In the genomic region with DNA sequence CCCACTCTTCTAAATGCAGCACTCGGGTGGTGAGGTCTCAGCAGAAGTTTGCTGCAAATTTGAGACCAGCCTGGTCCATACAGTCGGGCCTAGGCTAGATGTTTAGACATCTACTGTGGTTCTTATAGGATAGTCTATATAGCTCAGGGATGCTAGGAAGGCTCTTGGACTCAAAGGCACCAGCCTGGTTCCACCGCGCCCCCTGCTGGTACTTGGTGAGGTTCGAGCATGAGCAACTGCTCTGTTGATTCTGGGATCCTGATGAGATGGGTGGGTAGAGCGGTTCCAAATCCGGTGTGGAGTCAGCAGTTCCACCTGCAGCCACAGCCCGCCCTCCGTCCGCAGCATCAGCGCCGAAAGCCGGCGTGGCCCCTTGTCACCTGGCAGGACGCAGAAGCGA, we compare ENCODE assay signal across 9 mouse cellular contexts. TPM values are rescaled to one million over a fixed set of nuclear protein-coding genes. Genes with fewer than 3 reads are reported as not detected.
DNase-seq lines count a peak whose midpoint lies in the region; ATAC-seq and TF ChIP-seq lines count a peak whose summit lies in the region.
"Had no signal": no experiment of that assay in that cellular context is flagged by ENCODE, and none has a peak within 500 bp of the region (broad histone marks: within the 10 kb centered on the region; RNA-seq: fewer than 3 reads in every experiment).

No protein-coding gene starts in this region.

- DNase-seq in CD4-positive helper T cell, adult 2 months (ENCODE audit: low read depth, low spot score), result peak; percentile 78
- peak; percentile 80 for DNase-seq in T-cell, adult 2 months (ENCODE audit: low spot score)
- peak; percentile 88 to 96 for DNase-seq in cerebellum, postnatal 14 days
- peak; percentile 51 for DNase-seq in gastrocnemius, postnatal 25 days
- peak; percentile 91 for DNase-seq in layer of hippocampus, adult 11-12 months (ENCODE audit: low spot score)
- peak; percentile 87 for DNase-seq in lung, embryonic 14.5 days
- DNase-seq in retina, postnatal 7 days (ENCODE audit: low read depth, low spot score), result peak; percentile 71
- DNase-seq in thymus, postnatal 4 days, result peak; percentile 94

- TF ChIP-seq CTCF in lung, embryonic 14.5 days (IDR thresholded peaks at IDR 0.05; ENCODE audit: low read depth), result peak; percentile 80

- H3K27me3 ChIP-seq in lung, embryonic 14.5 days (ENCODE audit: insufficient read depth, low read length), result no peaks in the 10 kb centered on the region
- H3K27me3 ChIP-seq: limb, embryonic 12.5 days had no signal

- no peak overlapping the region for H3K27ac ChIP-seq in lung, embryonic 14.5 days (ENCODE audit: low read depth)
- H3K27ac ChIP-seq: limb, embryonic 12.5 days had no signal

- 38% methylated on average over 16 of the region's 16 CpGs for WGBS in lung, embryonic 14.5 days

- 0 out of 2 replicates have a peak, but pooled peaks cover 4% of the 10 kb centered on the region for H3K4me1 ChIP-seq in lung, embryonic 14.5 days (ENCODE audit: insufficient read depth)

- H3K4me2 ChIP-seq in lung, embryonic 14.5 days, result no peak overlapping the region
- H3K4me2 ChIP-seq: limb, embryonic 12.5 days had no signal

- no peak overlapping the region for H3K9ac ChIP-seq in lung, embryonic 14.5 days
- H3K9ac ChIP-seq: limb, embryonic 12.5 days had no signal

- no peaks in the 10 kb centered on the region for H3K36me3 ChIP-seq in lung, embryonic 14.5 days (ENCODE audit: insufficient read depth)
- H3K36me3 ChIP-seq: limb, embryonic 12.5 days had no signal

- ATAC-seq in lung, embryonic 14.5 days (ENCODE audit: insufficient read depth), result no peak

- H3K9me3 ChIP-seq in lung, embryonic 14.5 days (ENCODE audit: low read depth, low read length), result no peaks in the 10 kb centered on the region
- H3K9me3 ChIP-seq: limb, embryonic 12.5 days had no signal

- no peak overlapping the region for H3K4me3 ChIP-seq in lung, embryonic 14.5 days (ENCODE audit: low read depth, low read length)
- H3K4me3 ChIP-seq: limb, embryonic 12.5 days had no signal

RNA-seq across cellular contexts. Expression of gene Cyp4f13, which starts 4.2 kb away (rescaled TPM):
- 1 to 10 TPM; 7.8 to 8.2 TPM for total RNA-seq in gastrocnemius, postnatal 25 days (2021)
- 8.1 and 8.5 TPM in 2 replicates for polyA plus RNA-seq in lung, embryonic 14.5 days (2014; fragmentation: Nextera tagmentation; extraction: Ambion mirVana)

RNA-seq across cellular contexts. Expression of gene Zfp472, which starts 14.2 kb away (rescaled TPM):
- 1 to 10 TPM in 1 of 2 experiments, under 1 TPM in 1; 0.87 to 1.1 TPM for total RNA-seq in gastrocnemius, postnatal 25 days (2021)
- polyA plus RNA-seq in lung, embryonic 14.5 days (2014; fragmentation: Nextera tagmentation; extraction: Ambion mirVana), result 11.4 and 13.3 TPM in 2 replicates

RNA-seq across cellular contexts. Expression of gene Cyp4f14, which starts 34.3 kb away (rescaled TPM):
- under 1 TPM; 0.18 to 0.29 TPM for total RNA-seq in gastrocnemius, postnatal 25 days (2021)
- polyA plus RNA-seq in lung, embryonic 14.5 days (2014; fragmentation: Nextera tagmentation; extraction: Ambion mirVana), result not detected in 2 replicates
- polyA plus RNA-seq: limb, embryonic 12.5 days had no signal

RNA-seq across cellular contexts. Expression of gene Zfp952, which starts 41.5 kb away (rescaled TPM):
- 1 to 10 TPM; 3.4 to 4.6 TPM for total RNA-seq in gastrocnemius, postnatal 25 days (2021)
- 13.6 and 14.5 TPM in 2 replicates for polyA plus RNA-seq in lung, embryonic 14.5 days (2014; fragmentation: Nextera tagmentation; extraction: Ambion mirVana)

RNA-seq across cellular contexts. Expression of gene Zfp870, which starts 60.0 kb away (rescaled TPM):
- 1 to 10 TPM; 6.1 to 7.2 TPM for total RNA-seq in gastrocnemius, postnatal 25 days (2021)
- polyA plus RNA-seq in lung, embryonic 14.5 days (2014; fragmentation: Nextera tagmentation; extraction: Ambion mirVana), result 7.9 and 8.8 TPM in 2 replicates
